Mouse (Mus musculus): Measurements from ENCODE around the gene Notum.

- TF ChIP-seq CTCF (IDR thresholded peaks at IDR 0.05; ENCODE audit: low read depth), result no peak
- no peak for TF ChIP-seq EP300 (IDR thresholded peaks at IDR 0.05; ENCODE audit: low read depth)
These were observed 43.7 kb upstream of the Notum start for GRCm38 (mm10) chr11:120704486-120705325.

All from heart, postnatal 0 days (tissue).